Mouse (Mus musculus) forebrain, embryonic 16.5 days (tissue): Measurements from ENCODE around the gene A530084C06Rik. TPM values are rescaled to one million over a fixed set of nuclear protein-coding genes. Genes with fewer than 3 reads are reported as not detected.

Experiments used
- ATAC-seq: fragments of 200-750 bp; cut with Nextera tagmentation; 2 replicates; pipeline ENCODE4 v1.8.0; 2017; ENCODE audit warnings: mild to moderate bottlenecking, moderate library complexity
- H3K27ac ChIP-seq: fragments of 300-500 bp; sonication (generic); 2 replicates; pipeline ENCODE4 v1.5.1; 2014; ENCODE audit warnings: low read length, control low read depth
- H3K27me3 ChIP-seq: fragments of 300-500 bp; sonication (generic); replicated peaks from 2 replicates; pipeline ENCODE4 v1.6.1; 2014; ENCODE audit warnings: low read length; ENCODE audit not compliant: control insufficient read depth, insufficient read depth
- H3K36me3 ChIP-seq: fragments of 300-500 bp; sonication (generic); 2 replicates; pipeline ENCODE4 v1.6.1; 2014; ENCODE audit not compliant: control insufficient read depth, insufficient read depth
- H3K4me1 ChIP-seq: fragments of 300-500 bp; sonication (generic); replicated peaks from 2 replicates; pipeline ENCODE4 v1.6.1; 2014; ENCODE audit warnings: low read length; ENCODE audit not compliant: control insufficient read depth, insufficient read depth
- H3K4me2 ChIP-seq: fragments of 300-500 bp; sonication (generic); 2 replicates; pipeline ENCODE4 v1.6.1; 2014; ENCODE audit warnings: mild to moderate bottlenecking, low read length, control low read depth
- H3K4me3 ChIP-seq: fragments of 300-500 bp; sonication (generic); replicated peaks from 2 replicates; pipeline ENCODE4 v1.5.1; 2014; ENCODE audit warnings: mild to moderate bottlenecking, low read length, control low read depth
- H3K9ac ChIP-seq: fragments of 300-500 bp; sonication (generic); replicated peaks from 2 replicates; pipeline ENCODE4 v1.6.1; 2014; ENCODE audit warnings: low read depth, low read length, control low read depth
- H3K9me3 ChIP-seq: fragments of 300-500 bp; sonication (generic); 2 replicates; pipeline ENCODE4 v1.6.1; 2016; ENCODE audit warnings: low read length; ENCODE audit not compliant: control insufficient read depth
- WGBS: fragments of 180-500 bp; shearing (Covaris S2); extraction: QIAGEN DNeasy Blood & Tissue Kit; methylation state at CpG from one replicate; pipeline ENCODE4 v1.1.7; 2014; 5-methylcytosine and 5-hydroxymethylcytosine counted together
- polyA plus RNA-seq: library from polyadenylated mRNA; unstranded; fragments of >200 nt; fragmentation: Nextera tagmentation; extraction: Ambion mirVana; gene quantifications from 2 replicates; pipeline ENCODE4 v1.2.1, GENCODE M21; 2015

The A530084C06Rik gene
- polyA plus RNA-seq, 1 experiment from 2014 or later: not detected

DNA sequence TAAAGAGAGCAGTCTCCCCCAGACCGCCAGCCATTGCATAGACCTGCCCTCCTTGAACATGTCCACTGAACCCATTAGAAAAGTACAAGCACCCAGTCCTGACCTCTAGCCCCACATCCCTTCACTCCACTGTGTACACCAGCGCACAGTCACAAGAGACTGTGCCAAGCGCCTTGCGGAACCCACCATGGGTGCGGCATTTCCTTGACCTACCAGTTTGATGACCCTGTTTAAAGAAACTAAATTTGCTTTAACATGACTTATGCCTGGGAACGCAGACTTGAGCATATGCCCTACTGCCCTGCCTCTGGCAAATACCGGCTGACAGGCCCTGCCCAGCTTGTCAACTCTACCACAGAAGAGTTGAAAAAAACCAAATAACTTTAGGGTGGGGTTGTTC lies 43.9 kb downstream of the A530084C06Rik start:
- Histone ChIP-seq H3K27me3 (no peaks in the 10 kb centered on the region), H3K4me1 (no peaks in the 10 kb centered on the region; the same call in 1 of the 2 replicates), H3K4me3 (no peak overlapping the region), H3K9ac (no peak overlapping the region), H3K4me2 (no peak overlapping the region), H3K36me3 (no peaks in the 10 kb centered on the region), H3K27ac (no peak overlapping the region), H3K9me3 (no peaks in the 10 kb centered on the region)
- ATAC-seq: no peak
- WGBS: 96% methylated on average over 7 of the region's 7 CpGs

DNA sequence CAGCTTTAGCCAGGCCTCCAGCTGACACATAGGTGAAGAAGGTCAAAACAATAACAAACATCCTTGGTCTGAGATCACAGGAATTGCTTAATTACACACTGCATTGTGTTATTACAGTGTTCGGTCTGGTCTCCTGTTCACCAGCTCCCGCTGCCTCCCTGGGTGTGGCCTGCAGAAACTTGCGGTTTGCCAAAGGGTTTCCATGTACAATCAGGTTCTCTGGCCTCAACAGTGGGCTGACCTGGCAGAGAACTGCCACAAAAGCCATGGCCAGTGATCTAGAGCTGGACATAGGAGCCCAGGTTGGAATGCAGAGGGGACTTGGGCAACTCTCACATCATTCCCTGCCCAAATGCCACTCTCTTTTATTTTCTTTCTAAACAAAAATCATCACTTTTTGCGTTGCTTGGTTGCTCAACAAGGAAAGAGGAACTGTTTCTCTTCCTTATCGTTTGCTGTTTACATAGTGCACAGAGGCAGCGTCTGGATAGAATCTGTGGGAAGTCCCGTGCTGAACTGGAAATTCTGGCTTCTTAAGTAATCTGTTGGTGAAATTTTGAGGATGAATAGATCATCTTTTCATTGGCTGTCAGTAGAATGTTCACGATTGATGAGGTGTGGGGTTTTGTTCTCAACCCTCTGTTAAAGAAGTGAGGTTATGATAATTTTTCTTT lies 52.5 kb downstream of the A530084C06Rik start:
- Histone ChIP-seq H3K9ac (no peak overlapping the region), H3K4me3 (no peak overlapping the region), H3K4me2 (no peak overlapping the region), H3K9me3 (no peaks in the 10 kb centered on the region), H3K27me3 (no peaks in the 10 kb centered on the region), H3K36me3 (no peaks in the 10 kb centered on the region), H3K4me1 (no peaks in the 10 kb centered on the region), H3K27ac (no peak overlapping the region)
- no peak for ATAC-seq
- 81% methylated on average over 8 of the region's 8 CpGs for WGBS

Other genes starting within 250 kb of the A530084C06Rik start
- gene Foxq1, start 3.2 kb downstream of the A530084C06Rik start, polyA plus RNA-seq: 1.5 and 2.0 TPM in 2 replicates
- 4.3 and 5.0 TPM in 2 replicates for gene Foxf2, start 66.5 kb upstream of the A530084C06Rik start, polyA plus RNA-seq
- 0.57 and 1.1 TPM in 2 replicates for gene Foxc1, start 247.3 kb upstream of the A530084C06Rik start, polyA plus RNA-seq